Comparison of ENCODE assay signal across 9 mouse cellular contexts in genomic region chr6:87730141-87730540, GRCm38 (mm10). TPM values are rescaled to one million over a fixed set of nuclear protein-coding genes. Genes with fewer than 3 reads are reported as not detected.
A peak's percentile ranks its signal among the peaks of the same experiment; 100 is the strongest.
DNase-seq lines count a peak whose midpoint lies in the region; ATAC-seq and TF ChIP-seq lines count a peak whose summit lies in the region.
"Had no signal": no experiment of that assay in that cellular context is flagged by ENCODE, and none has a peak within 500 bp of the region (broad histone marks: within the 10 kb centered on the region; RNA-seq: fewer than 3 reads in every experiment).

No protein-coding gene starts in this region.

- H3K36me3 ChIP-seq in kidney, embryonic 15.5 days, result no peaks in the 10 kb centered on the region
- no peaks in the 10 kb centered on the region for H3K36me3 ChIP-seq in embryonic facial prominence, embryonic 15.5 days
- H3K36me3 ChIP-seq in hindbrain, postnatal 0 days (ENCODE audit: insufficient read depth, low read length), result no peaks in the 10 kb centered on the region
- no peaks in the 10 kb centered on the region for H3K36me3 ChIP-seq in midbrain, embryonic 15.5 days (replicated peaks)

- H3K27me3 ChIP-seq in kidney, embryonic 15.5 days, result peaks cover 68% of the 10 kb centered on the region
- H3K27me3 ChIP-seq in embryonic facial prominence, embryonic 15.5 days, result peaks cover 69% of the 10 kb centered on the region
- H3K27me3 ChIP-seq in hindbrain, postnatal 0 days (ENCODE audit: insufficient read depth, low read length), result no peaks in the 10 kb centered on the region
- H3K27me3 ChIP-seq in midbrain, embryonic 15.5 days (replicated peaks), result peaks cover 28% of the 10 kb centered on the region

- TF ChIP-seq CTCF in hindbrain, postnatal 0 days (IDR thresholded peaks at IDR 0.05; ENCODE audit: low read depth), result no peak

- ATAC-seq in kidney, embryonic 15.5 days (replicated peaks; ENCODE audit: low FRiP score), result no peak
- no peak for ATAC-seq in embryonic facial prominence, embryonic 15.5 days (ENCODE audit: insufficient number of reproducible peaks, low FRiP score, low TSS enrichment, low read depth)
- no peak for ATAC-seq in hindbrain, postnatal 0 days
- ATAC-seq in midbrain, embryonic 15.5 days (replicated peaks), result no peak

- WGBS in kidney, embryonic 15.5 days, result 19% methylated on average over 13 of the region's 13 CpGs
- WGBS in embryonic facial prominence, embryonic 15.5 days, result 14% methylated on average over 13 of the region's 13 CpGs
- WGBS in hindbrain, postnatal 0 days, result 14% methylated on average over 13 of the region's 13 CpGs
- WGBS in midbrain, embryonic 15.5 days, result 18% methylated on average over 13 of the region's 13 CpGs

- peak overlapping the region; percentile 61 for H3K4me3 ChIP-seq in kidney, embryonic 15.5 days (replicated peaks)
- H3K4me3 ChIP-seq in embryonic facial prominence, embryonic 15.5 days (replicated peaks), result peak overlapping the region; percentile 57
- H3K4me3 ChIP-seq in hindbrain, postnatal 0 days (ENCODE audit: low read length), result peak overlapping the region; percentile 67
- H3K4me3 ChIP-seq in midbrain, embryonic 15.5 days, result peak overlapping the region; percentile 62

- H3K9ac ChIP-seq in kidney, embryonic 15.5 days, result 0 out of 2 replicates have a peak overlapping the region, but pooled peaks have one; percentile 56
- no peak overlapping the region for H3K9ac ChIP-seq in embryonic facial prominence, embryonic 15.5 days
- peak overlapping the region; percentile 67 for H3K9ac ChIP-seq in hindbrain, postnatal 0 days (replicated peaks; ENCODE audit: low read length)
- peak overlapping the region; percentile 64 for H3K9ac ChIP-seq in midbrain, embryonic 15.5 days

- H3K27ac ChIP-seq in kidney, embryonic 15.5 days, result no peak overlapping the region
- no peak overlapping the region for H3K27ac ChIP-seq in embryonic facial prominence, embryonic 15.5 days (replicated peaks)
- H3K27ac ChIP-seq in hindbrain, postnatal 0 days, result peak overlapping the region; percentile 80; the same call in 1 of the 2 replicates
- peak overlapping the region; percentile 77; the same call in 1 of the 2 replicates for H3K27ac ChIP-seq in midbrain, embryonic 15.5 days

- H3K9me3 ChIP-seq in kidney, embryonic 15.5 days (replicated peaks), result no peaks in the 10 kb centered on the region
- H3K9me3 ChIP-seq in embryonic facial prominence, embryonic 15.5 days (replicated peaks), result no peaks in the 10 kb centered on the region
- H3K9me3 ChIP-seq in hindbrain, postnatal 0 days (ENCODE audit: low read length), result no peaks in the 10 kb centered on the region
- H3K9me3 ChIP-seq in midbrain, embryonic 15.5 days, result no peaks in the 10 kb centered on the region

- H3K4me1 ChIP-seq in kidney, embryonic 15.5 days, result peaks cover 46% of the 10 kb centered on the region
- H3K4me1 ChIP-seq in embryonic facial prominence, embryonic 15.5 days, result peaks cover 41% of the 10 kb centered on the region
- H3K4me1 ChIP-seq in hindbrain, postnatal 0 days (ENCODE audit: insufficient read depth, low read length), result peaks cover 9% of the 10 kb centered on the region; the same call in 1 of the 2 replicates
- H3K4me1 ChIP-seq in midbrain, embryonic 15.5 days, result peaks cover 28% of the 10 kb centered on the region

- H3K4me2 ChIP-seq in kidney, embryonic 15.5 days, result peak overlapping the region; percentile 98
- H3K4me2 ChIP-seq in embryonic facial prominence, embryonic 15.5 days (replicated peaks), result peak overlapping the region; percentile 93
- peak overlapping the region; percentile 92 for H3K4me2 ChIP-seq in hindbrain, postnatal 0 days (ENCODE audit: low read depth, low read length)
- H3K4me2 ChIP-seq in midbrain, embryonic 15.5 days, result peak overlapping the region; percentile 91

- no peak for DNase-seq in kidney, adult 9 months
- no peak for DNase-seq in hindbrain, postnatal 0 days (ENCODE audit: low spot score)
- no peak for DNase-seq in MN1 (ENCODE audit: low spot score)
- DNase-seq in layer of hippocampus, adult 18-20 months (ENCODE audit: low spot score in 2 of 2), result no peak
- no peak for DNase-seq in spleen, adult 12 weeks (ENCODE audit: low spot score)

RNA-seq across cellular contexts. Expression of gene Efcc1, which starts 0.5 kb away (rescaled TPM):
- polyA plus RNA-seq in kidney, embryonic 15.5 days (2015; fragmentation: Nextera tagmentation; extraction: Ambion mirVana), result 1.4 and 1.5 TPM in 2 replicates
- polyA plus RNA-seq in embryonic facial prominence, embryonic 15.5 days (2015; fragmentation: Nextera tagmentation; extraction: Ambion mirVana), result 2.2 TPM in 2 replicates
- 5.4 and 22.0 TPM in 2 replicates for total RNA-seq in hindbrain, postnatal 0 days (2014; rRNA removed)
- 8.3 TPM in 2 replicates for polyA plus RNA-seq in hindbrain, postnatal 0 days (2015; fragmentation: Nextera tagmentation; extraction: Ambion mirVana)
- 5.4 and 6.7 TPM in 2 replicates for polyA plus RNA-seq in midbrain, embryonic 15.5 days (2015; fragmentation: Nextera tagmentation; extraction: Ambion mirVana)
- total RNA-seq in layer of hippocampus, adult 18-20 months (2021), result 1 to 10 TPM; 3.6 to 5.2 TPM

RNA-seq across cellular contexts. Expression of gene Gp9, which starts 47.7 kb away (rescaled TPM):
- polyA plus RNA-seq in kidney, embryonic 15.5 days (2015; fragmentation: Nextera tagmentation; extraction: Ambion mirVana), result 1.9 and 2.0 TPM in 2 replicates
- polyA plus RNA-seq in embryonic facial prominence, embryonic 15.5 days (2015; fragmentation: Nextera tagmentation; extraction: Ambion mirVana), result 0.83 and 0.97 TPM in 2 replicates
- 0.32 TPM in 1 of 2 replicates, not detected in the other for total RNA-seq in hindbrain, postnatal 0 days (2014; rRNA removed)
- 0.20 and 0.34 TPM in 2 replicates for polyA plus RNA-seq in hindbrain, postnatal 0 days (2015; fragmentation: Nextera tagmentation; extraction: Ambion mirVana)
- polyA plus RNA-seq in midbrain, embryonic 15.5 days (2015; fragmentation: Nextera tagmentation; extraction: Ambion mirVana), result 0.93 and 1.0 TPM in 2 replicates
- 1 to 10 TPM; 1.3 to 1.7 TPM for total RNA-seq in layer of hippocampus, adult 18-20 months (2021)
- total RNA-seq: gastrocnemius, adult 18-20 months had no signal

RNA-seq across cellular contexts. Expression of gene Aplf, which starts 58.1 kb away (rescaled TPM):
- polyA plus RNA-seq in kidney, embryonic 15.5 days (2015; fragmentation: Nextera tagmentation; extraction: Ambion mirVana), result 15.9 and 18.9 TPM in 2 replicates
- polyA plus RNA-seq in embryonic facial prominence, embryonic 15.5 days (2015; fragmentation: Nextera tagmentation; extraction: Ambion mirVana), result 14.7 and 15.8 TPM in 2 replicates
- total RNA-seq in hindbrain, postnatal 0 days (2014; rRNA removed), result 5.5 and 7.1 TPM in 2 replicates
- polyA plus RNA-seq in hindbrain, postnatal 0 days (2015; fragmentation: Nextera tagmentation; extraction: Ambion mirVana), result 5.6 and 5.9 TPM in 2 replicates
- polyA plus RNA-seq in midbrain, embryonic 15.5 days (2015; fragmentation: Nextera tagmentation; extraction: Ambion mirVana), result 7.2 and 7.7 TPM in 2 replicates
- total RNA-seq in layer of hippocampus, adult 18-20 months (2021), result 1 to 10 TPM; 7.5 to 7.9 TPM

Comparison
In these comparisons a context has a peak if more than half of its experiments do, and no peak if none do; other contexts are left out.
1. H3K27ac ChIP-seq: peak in hindbrain, postnatal 0 days (single experiment) and midbrain, embryonic 15.5 days (single experiment); none in kidney, embryonic 15.5 days (single experiment) and embryonic facial prominence, embryonic 15.5 days (single experiment).
2. Peak in every context shown above with its lines, with median percentiles within 50 percentile points of each other: H3K4me2 ChIP-seq and H3K4me3 ChIP-seq.